Mouse (Mus musculus) megakaryocyte-erythroid progenitor cell, adult 5-6 weeks (primary cell): ENCODE results near the gene Anxa11. TPM values are rescaled to one million over a fixed set of nuclear protein-coding genes. Genes with fewer than 3 reads are reported as not detected.
A peak's percentile ranks its signal among the peaks of the same experiment; 100 is the strongest.
"Not testable (repeated sequence)": the region's sequence is repeated elsewhere in the genome, so short reads cannot be mapped to it uniquely, and the experiment has no call there.

ENCODE experiments used
- ATAC-seq: replicated peaks from 2 replicates; pipeline ENCODE4 v1.8.0; 2016; ENCODE audit warnings: mild to moderate bottlenecking, inconsistent platforms; ENCODE audit not compliant: severe bottlenecking, poor library complexity, low FRiP score, low TSS enrichment
- total RNA-seq, 2 experiments: library from RNA; stranded (forward) in 1 of 2; stranded (reverse) in 1 of 2; fragments of 200-1000, 215-1000 nt in 1 of 2; fragments of >200 nt in 1 of 2; fragmentation: Nextera tagmentation in 1 of 2; gene quantifications; 2 replicates each; pipeline ENCODE4 v1.2.3; 2014 to 2017

Anxa11 gene
- total RNA-seq, 2 experiments from 2014 or later = 5.1 to 29.7 TPM

GRCm38 (mm10) chr14:25865251-25865650 is 23.3 kb downstream of the Anxa11 start:
- ATAC-seq = no peak

- no peak for ATAC-seq
These were observed 24.4 kb downstream of the Anxa11 start for GRCm38 (mm10) chr14:25866384-25866783.

GRCm38 (mm10) chr14:25866832-25867231 is 24.9 kb downstream of the Anxa11 start:
- no peak for ATAC-seq

- no peak for ATAC-seq
These were observed 25.9 kb downstream of the Anxa11 start for GRCm38 (mm10) chr14:25867834-25868233.

GRCm38 (mm10) chr14:25868706-25869105 is 26.8 kb downstream of the Anxa11 start:
- ATAC-seq = no peak

- peak; percentile 57 for ATAC-seq
These were observed 27.4 kb downstream of the Anxa11 start for GRCm38 (mm10) chr14:25869135-25869878.

GRCm38 (mm10) chr14:25872461-25873415 is 30.8 kb downstream of the Anxa11 start:
- no peak for ATAC-seq

- ATAC-seq = not testable (repeated sequence)
These were observed 34.7 kb downstream of the Anxa11 start for GRCm38 (mm10) chr14:25876640-25877039.

GRCm38 (mm10) chr14:25881769-25882168 is 39.8 kb downstream of the Anxa11 start:
- ATAC-seq = not testable (repeated sequence)

- ATAC-seq = peak; percentile 66
These were observed 43.9 kb downstream of the Anxa11 start for GRCm38 (mm10) chr14:25885886-25886285.

GRCm38 (mm10) chr14:25894566-25894965 is 52.6 kb downstream of the Anxa11 start:
- ATAC-seq = not testable (repeated sequence)

- not testable (repeated sequence) for ATAC-seq
These were observed 53.7 kb downstream of the Anxa11 start for GRCm38 (mm10) chr14:25895686-25896085.

- ATAC-seq = not testable (repeated sequence)
These were observed 61.0 kb downstream of the Anxa11 start, which contains the start of gene Plac9a for GRCm38 (mm10) chr14:25903000-25903399. TSS of gene Plac9a (minus strand) at chr14:25903100.

- ATAC-seq = not testable (repeated sequence)
These were observed 63.3 kb downstream of the Anxa11 start for GRCm38 (mm10) chr14:25905243-25905642.

- ATAC-seq = peak; percentile 70; the same call in 1 of the 2 replicates
These were observed 65.3 kb downstream of the Anxa11 start for GRCm38 (mm10) chr14:25907272-25907671.

GRCm38 (mm10) chr14:25908976-25909375 is 67.0 kb downstream of the Anxa11 start:
- ATAC-seq = not testable (repeated sequence)

- ATAC-seq = not testable (repeated sequence)
These were observed 76.6 kb downstream of the Anxa11 start for GRCm38 (mm10) chr14:25918427-25919170.

- ATAC-seq = peak; percentile 86
These were observed 85.0 kb downstream of the Anxa11 start for GRCm38 (mm10) chr14:25926814-25927561.

GRCm38 (mm10) chr14:25927562-25927881 is 85.6 kb downstream of the Anxa11 start, which contains the start of gene Tmem254a:
TSS of gene Tmem254a (minus strand) at chr14:25927672.
- ATAC-seq = peak; percentile 97
